Mouse (Mus musculus) intestine, embryonic 16.5 days (tissue): ENCODE data around the gene Apopt1. TPM values are rescaled to one million over a fixed set of nuclear protein-coding genes. Genes with fewer than 3 reads are reported as not detected.

Source experiments
- ATAC-seq: fragments of 200-750 bp; cut with Nextera tagmentation; 2 replicates; pipeline ENCODE4 v1.8.0; 2017; ENCODE audit warnings: moderate TSS enrichment, moderate library complexity
- H3K27ac ChIP-seq: fragments of 300-500 bp; sonication (generic); 2 replicates; pipeline ENCODE4 v1.5.1; 2014; ENCODE audit warnings: mild to moderate bottlenecking, low read length
- H3K27me3 ChIP-seq: fragments of 300-500 bp; sonication (generic); replicated peaks from 2 replicates; pipeline ENCODE4 v1.6.1; 2014; ENCODE audit warnings: low read length, control low read depth, mixed read lengths; ENCODE audit not compliant: control insufficient read depth, insufficient read depth
- H3K36me3 ChIP-seq: fragments of 300-500 bp; sonication (generic); 2 replicates; pipeline ENCODE4 v1.6.1; 2014; ENCODE audit warnings: low read length, control low read depth; ENCODE audit not compliant: control insufficient read depth, insufficient read depth
- H3K4me1 ChIP-seq: fragments of 300-500 bp; sonication (generic); 2 replicates; pipeline ENCODE4 v1.6.1; 2014; ENCODE audit warnings: low read length, control low read depth, mixed read lengths; ENCODE audit not compliant: control insufficient read depth, insufficient read depth
- H3K4me2 ChIP-seq: fragments of 300-500 bp; sonication (generic); 2 replicates; pipeline ENCODE4 v1.6.1; 2014; ENCODE audit warnings: low read depth, low read length, control low read depth
- H3K4me3 ChIP-seq: fragments of 300-500 bp; sonication (generic); 2 replicates; pipeline ENCODE4 v1.5.1; 2014; ENCODE audit warnings: mild to moderate bottlenecking, low read length
- H3K9ac ChIP-seq: fragments of 300-500 bp; sonication (generic); 2 replicates; pipeline ENCODE4 v1.6.1; 2014; ENCODE audit warnings: low read depth, low read length
- H3K9me3 ChIP-seq: fragments of 300-500 bp; sonication (generic); 2 replicates; pipeline ENCODE4 v1.6.1; 2016; ENCODE audit warnings: low read length, control low read depth; ENCODE audit not compliant: control insufficient read depth
- WGBS: fragments of 180-500 bp; shearing (Covaris S2); extraction: QIAGEN DNeasy Blood & Tissue Kit; methylation state at CpG from one replicate; pipeline ENCODE4 v1.1.7; 2014; 5-methylcytosine and 5-hydroxymethylcytosine counted together
- polyA plus RNA-seq: library from polyadenylated mRNA; unstranded; fragments of >200 nt; fragmentation: Nextera tagmentation; extraction: Ambion mirVana; gene quantifications from 2 replicates; pipeline ENCODE4 v1.2.1, GENCODE M21; 2015

Gene Apopt1
- polyA plus RNA-seq, 1 experiment from 2014 or later: 56.2 TPM

GRCm38 (mm10) chr12:111800459-111801183, 87.6 kb downstream of the Apopt1 start:
- no peaks in the 10 kb centered on the region for H3K9me3 ChIP-seq
- H3K36me3 ChIP-seq: peaks cover 26% of the 10 kb centered on the region
- WGBS: 76% methylated on average over 10 of the region's 10 CpGs

GRCm38 (mm10) chr12:111803538-111803937, 90.5 kb downstream of the Apopt1 start:
- Histone ChIP-seq H3K9ac (no peak overlapping the region), H3K27ac (peak overlapping the region; percentile 33), H3K36me3 (peaks cover 27% of the 10 kb centered on the region), H3K9me3 (no peaks in the 10 kb centered on the region), H3K27me3 (no peaks in the 10 kb centered on the region), H3K4me3 (no peak overlapping the region), H3K4me1 (peaks cover 7% of the 10 kb centered on the region; the same call in 1 of the 2 replicates), H3K4me2 (no peak overlapping the region)
- WGBS: 66% methylated on average over 5 of the region's 5 CpGs
- ATAC-seq: peak; percentile 77

More at GRCm38 (mm10) chr12:111800459-111801183, 87.6 kb downstream of the Apopt1 start:
- H3K27me3 ChIP-seq: no peaks in the 10 kb centered on the region
- H3K4me1 ChIP-seq: peaks cover 7% of the 10 kb centered on the region; the same call in 1 of the 2 replicates
- H3K4me2 ChIP-seq: no peak overlapping the region
- H3K9ac ChIP-seq: no peak overlapping the region
- peak overlapping the region; percentile 31; the same call in 1 of the 2 replicates for H3K27ac ChIP-seq
- peak; percentile 38; the same call in 1 of the 2 replicates for ATAC-seq
- no peak overlapping the region for H3K4me3 ChIP-seq

Other genes with a start within 250 kb of the Apopt1 start
- gene Gm266, start 227.4 kb upstream of the Apopt1 start, polyA plus RNA-seq: 11.7 and 12.2 TPM in 2 replicates
- gene Eif5, start 175.2 kb upstream of the Apopt1 start, polyA plus RNA-seq: 523 and 531 TPM in 2 replicates
- 13.4 and 14.2 TPM in 2 replicates for gene Mark3, start 138.7 kb upstream of the Apopt1 start, polyA plus RNA-seq
- 927 and 953 TPM in 2 replicates for gene Ckb, start 40.9 kb upstream of the Apopt1 start, polyA plus RNA-seq
- 11.3 and 12.7 TPM in 2 replicates for gene Trmt61a, start 35.2 kb upstream of the Apopt1 start, polyA plus RNA-seq
- gene Bag5, start within 50 bp of the Apopt1 start, polyA plus RNA-seq: 43.0 and 46.2 TPM in 2 replicates
- 75.7 and 83.4 TPM in 2 replicates for gene Klc1, start 45.6 kb downstream of the Apopt1 start, polyA plus RNA-seq
- 10.6 and 11.0 TPM in 2 replicates for gene Xrcc3, start 100.6 kb downstream of the Apopt1 start, polyA plus RNA-seq
- gene Zfyve21, start 100.9 kb downstream of the Apopt1 start, polyA plus RNA-seq: 232 and 245 TPM in 2 replicates
- gene Ppp1r13b, start 194.8 kb downstream of the Apopt1 start, polyA plus RNA-seq: 5.6 and 7.9 TPM in 2 replicates